Mouse (Mus musculus) embryonic facial prominence, embryonic 12.5 days (tissue): Measurements from ENCODE around the gene Fam163b. TPM values are rescaled to one million over a fixed set of nuclear protein-coding genes. Genes with fewer than 3 reads are reported as not detected.
A peak's percentile ranks its signal among the peaks of the same experiment; 100 is the strongest.

ENCODE experiments used
- ATAC-seq: fragments of 200-750 bp; cut with Nextera tagmentation; 2 replicates; pipeline ENCODE4 v1.8.0; 2017; ENCODE audit not compliant: insufficient number of reproducible peaks, insufficient read depth, low FRiP score, low TSS enrichment
- H3K27ac ChIP-seq: fragments of 300-500 bp; sonication (generic); 2 replicates; pipeline ENCODE4 v1.5.1; 2016; ENCODE audit warnings: mild to moderate bottlenecking
- H3K27me3 ChIP-seq: fragments of 300-500 bp; sonication (generic); 2 replicates; pipeline ENCODE4 v1.6.1; 2016; ENCODE audit warnings: mild to moderate bottlenecking, moderate library complexity
- H3K36me3 ChIP-seq: fragments of 300-500 bp; sonication (generic); 2 replicates; pipeline ENCODE4 v1.6.1; 2016; ENCODE audit warnings: mild to moderate bottlenecking
- H3K4me1 ChIP-seq: fragments of 300-500 bp; sonication (generic); 2 replicates; pipeline ENCODE4 v1.6.1; 2016
- H3K4me2 ChIP-seq: fragments of 300-500 bp; sonication (generic); replicated peaks from 2 replicates; pipeline ENCODE4 v1.6.1; 2016; ENCODE audit warnings: mild to moderate bottlenecking, moderate library complexity
- H3K4me3 ChIP-seq: fragments of 300-500 bp; sonication (generic); 2 replicates; pipeline ENCODE4 v1.5.1; 2016; ENCODE audit warnings: mild to moderate bottlenecking
- H3K9ac ChIP-seq: fragments of 300-500 bp; sonication (generic); 2 replicates; pipeline ENCODE4 v1.6.1; 2016; ENCODE audit warnings: mild to moderate bottlenecking, moderate library complexity
- H3K9me3 ChIP-seq: fragments of 300-500 bp; sonication (generic); 2 replicates; pipeline ENCODE4 v1.6.1; 2016; ENCODE audit warnings: mild to moderate bottlenecking, moderate library complexity
- WGBS: fragments of 180-500 bp; shearing (Covaris S2); methylation state at CpG from one replicate; pipeline ENCODE4 v1.1.7; 2016; 5-methylcytosine and 5-hydroxymethylcytosine counted together
- polyA plus RNA-seq: library from polyadenylated mRNA; unstranded; fragments of >200 nt; fragmentation: Nextera tagmentation; extraction: Ambion mirVana; gene quantifications from 2 replicates; pipeline ENCODE4 v1.2.1, GENCODE M21; 2016

The Fam163b gene
- polyA plus RNA-seq, 1 experiment from 2014 or later, result 0.29 TPM

- no peaks in the 10 kb centered on the region for H3K4me1 ChIP-seq
- no peak for ATAC-seq
Observed at GRCm38 (mm10) chr2:27128990-27129389, 13.3 kb downstream of the Fam163b start.

DNA sequence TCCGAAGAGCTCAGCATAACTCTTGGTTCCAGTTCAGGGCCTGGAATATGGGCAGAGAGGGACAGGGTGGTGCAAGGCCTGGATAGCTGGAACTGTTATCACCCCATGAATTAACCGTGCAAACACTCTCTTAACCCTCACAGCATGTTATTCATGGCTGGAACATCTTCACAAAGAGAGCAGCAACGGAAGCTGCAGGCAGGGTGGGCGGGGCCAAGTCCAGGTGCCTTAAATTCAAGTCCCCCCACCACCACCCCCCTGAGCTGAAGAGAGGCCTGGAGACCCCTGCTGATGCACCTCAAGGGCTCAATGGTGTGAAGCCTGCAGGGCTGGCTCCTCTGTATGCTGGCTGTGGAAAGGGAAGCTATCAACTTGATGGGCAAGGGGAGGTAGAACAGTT is 15.8 kb downstream of the Fam163b start:
- Histone ChIP-seq H3K36me3 (no peaks in the 10 kb centered on the region), H3K4me3 (no peak overlapping the region), H3K9ac (no peak overlapping the region), H3K4me1 (peaks cover 24% of the 10 kb centered on the region), H3K27ac (no peak overlapping the region), H3K27me3 (no peaks in the 10 kb centered on the region), H3K9me3 (no peaks in the 10 kb centered on the region), H3K4me2 (no peak overlapping the region)
- no peak for ATAC-seq
- WGBS, result 60% methylated on average over 4 of the region's 4 CpGs

More at GRCm38 (mm10) chr2:27128990-27129389, 13.3 kb downstream of the Fam163b start:
- H3K9ac ChIP-seq, result no peak overlapping the region
- H3K27ac ChIP-seq, result no peak overlapping the region
- no peak overlapping the region for H3K4me3 ChIP-seq
- WGBS, result 59% methylated on average over 3 of the region's 3 CpGs
- no peaks in the 10 kb centered on the region for H3K36me3 ChIP-seq
- H3K4me2 ChIP-seq, result no peak overlapping the region
- H3K27me3 ChIP-seq, result no peaks in the 10 kb centered on the region
- H3K9me3 ChIP-seq, result no peaks in the 10 kb centered on the region

GRCm38 (mm10) chr2:27125979-27126378 is 16.3 kb downstream of the Fam163b start:
- H3K9me3 ChIP-seq, result no peaks in the 10 kb centered on the region
- no peak for ATAC-seq
- WGBS, result 44% methylated on average over 10 of the region's 10 CpGs
- peaks cover 28% of the 10 kb centered on the region for H3K4me1 ChIP-seq
- no peaks in the 10 kb centered on the region for H3K36me3 ChIP-seq
- H3K9ac ChIP-seq, result no peak overlapping the region
- no peak overlapping the region for H3K4me2 ChIP-seq
- H3K27ac ChIP-seq, result no peak overlapping the region
- no peak overlapping the region for H3K4me3 ChIP-seq
- no peaks in the 10 kb centered on the region for H3K27me3 ChIP-seq

- ATAC-seq, result no peak
- WGBS, result 80% methylated on average over 4 of the region's 4 CpGs
- no peaks in the 10 kb centered on the region for H3K36me3 ChIP-seq
- no peak overlapping the region for H3K4me2 ChIP-seq
- no peak overlapping the region for H3K27ac ChIP-seq
- H3K4me3 ChIP-seq, result no peak overlapping the region
- H3K27me3 ChIP-seq, result no peaks in the 10 kb centered on the region
- peaks cover 31% of the 10 kb centered on the region for H3K4me1 ChIP-seq
- no peak overlapping the region for H3K9ac ChIP-seq
- H3K9me3 ChIP-seq, result no peaks in the 10 kb centered on the region
Observed at GRCm38 (mm10) chr2:27123121-27123520, 19.2 kb downstream of the Fam163b start.

DNA sequence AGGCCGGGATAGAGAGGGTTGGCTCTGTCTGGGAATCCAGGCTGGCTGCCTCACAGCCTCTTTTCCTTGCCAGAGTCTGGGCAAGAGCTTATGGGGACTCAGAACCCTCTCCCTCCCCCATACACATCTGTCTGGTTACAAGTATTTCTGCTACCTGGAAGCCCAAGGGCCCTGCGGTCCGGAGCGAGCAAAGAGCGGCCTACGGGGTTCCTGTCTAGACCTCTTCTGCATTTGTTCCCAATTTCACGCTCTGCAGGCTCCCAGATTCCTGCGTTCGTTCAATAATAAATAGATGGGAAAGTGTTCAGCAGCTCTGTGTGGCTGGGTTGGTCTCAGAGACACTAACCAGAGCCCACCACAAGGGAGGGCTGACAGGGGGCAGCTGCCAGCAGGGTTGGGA is 19.7 kb downstream of the Fam163b start:
- WGBS, result 22% methylated on average over 9 of the region's 9 CpGs
- Histone ChIP-seq H3K4me2 (no peak overlapping the region), H3K27ac (peak overlapping the region; percentile 79), H3K4me3 (no peak overlapping the region), H3K9me3 (no peaks in the 10 kb centered on the region), H3K9ac (no peak overlapping the region), H3K36me3 (no peaks in the 10 kb centered on the region), H3K27me3 (no peaks in the 10 kb centered on the region), H3K4me1 (peaks cover 31% of the 10 kb centered on the region)
- peak; percentile 35; the same call in 1 of the 2 replicates for ATAC-seq

DNA sequence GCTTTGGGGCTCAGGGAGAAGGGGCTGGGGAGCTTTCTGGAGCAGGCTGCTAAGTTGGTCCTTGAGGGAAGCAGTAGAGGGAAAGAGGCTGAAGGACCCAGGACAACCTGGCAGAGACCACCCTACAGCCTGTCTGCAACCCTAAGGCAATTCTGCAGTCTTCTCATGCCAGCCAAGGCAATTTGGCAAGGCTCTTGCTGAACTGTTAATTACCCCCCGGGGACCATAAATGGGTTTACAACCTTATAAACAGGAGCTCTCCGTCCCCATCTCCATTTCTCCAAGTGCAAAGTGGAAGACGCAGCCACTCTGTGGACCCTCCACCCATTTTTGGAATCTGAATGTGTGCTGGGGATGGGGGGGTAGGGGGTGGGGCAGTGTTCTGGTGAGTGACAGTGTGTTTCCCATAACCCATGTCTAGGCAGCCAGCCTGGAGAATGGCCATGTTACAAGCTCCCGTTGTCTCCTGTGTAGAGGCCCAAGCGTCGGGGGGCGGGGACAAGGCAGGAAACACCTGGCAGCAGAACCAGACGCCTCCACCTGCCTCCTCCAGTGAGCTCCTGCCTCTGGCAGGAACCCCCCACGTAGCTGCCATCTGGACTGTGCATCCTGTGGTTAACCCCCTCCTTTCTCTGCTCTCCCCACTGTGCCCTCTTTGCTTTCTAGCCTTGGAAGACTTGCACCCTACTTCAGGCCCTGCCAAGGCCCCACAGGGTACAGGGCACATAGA is 20.5 kb downstream of the Fam163b start:
- Histone ChIP-seq H3K9me3 (no peaks in the 10 kb centered on the region), H3K4me1 (peaks cover 31% of the 10 kb centered on the region), H3K27me3 (no peaks in the 10 kb centered on the region), H3K4me3 (no peak overlapping the region), H3K4me2 (no peak overlapping the region; the same call in 1 of the 2 replicates), H3K36me3 (no peaks in the 10 kb centered on the region), H3K9ac (no peak overlapping the region), H3K27ac (peak overlapping the region; percentile 79)
- ATAC-seq, result peak; percentile 71
- 16% methylated on average over 9 of the region's 9 CpGs for WGBS

DNA sequence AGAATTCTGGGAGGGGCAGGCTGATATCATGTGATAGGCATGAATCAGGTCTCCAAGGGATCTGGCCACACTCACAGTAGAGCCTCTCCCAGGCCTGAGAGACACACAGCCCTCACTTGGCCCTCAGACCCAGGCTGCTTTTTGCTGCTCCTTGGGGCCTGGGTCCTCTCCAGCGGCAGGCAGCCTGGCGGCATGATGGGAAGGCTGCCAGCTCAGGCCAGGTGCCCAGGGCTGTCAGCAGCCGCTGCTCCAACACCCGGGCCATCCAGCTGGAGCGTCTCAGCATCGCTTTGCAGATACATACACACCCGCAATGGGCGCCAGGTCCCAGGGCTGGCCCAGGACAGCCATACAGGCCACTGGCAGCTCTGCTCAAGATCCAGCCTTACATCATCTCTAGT is 22.1 kb downstream of the Fam163b start:
- Histone ChIP-seq H3K4me3 (no peak overlapping the region), H3K27ac (no peak overlapping the region), H3K9ac (no peak overlapping the region), H3K27me3 (no peaks in the 10 kb centered on the region), H3K9me3 (no peaks in the 10 kb centered on the region), H3K36me3 (no peaks in the 10 kb centered on the region), H3K4me2 (no peak overlapping the region), H3K4me1 (peaks cover 31% of the 10 kb centered on the region)
- ATAC-seq, result no peak
- WGBS, result 92% methylated on average over 8 of the region's 8 CpGs

- Histone ChIP-seq H3K4me1 (peaks cover 31% of the 10 kb centered on the region), H3K9me3 (no peaks in the 10 kb centered on the region), H3K4me2 (no peak overlapping the region), H3K27ac (no peak overlapping the region), H3K27me3 (no peaks in the 10 kb centered on the region), H3K4me3 (no peak overlapping the region), H3K36me3 (no peaks in the 10 kb centered on the region), H3K9ac (no peak overlapping the region)
- ATAC-seq, result no peak
- WGBS, result 86% methylated on average over 2 of the region's 2 CpGs
Observed at GRCm38 (mm10) chr2:27119766-27120165, 22.5 kb downstream of the Fam163b start.

GRCm38 (mm10) chr2:27118452-27118851 is 23.8 kb downstream of the Fam163b start:
- no peak overlapping the region for H3K9ac ChIP-seq
- H3K4me2 ChIP-seq, result no peak overlapping the region
- no peaks in the 10 kb centered on the region for H3K9me3 ChIP-seq
- no peak overlapping the region for H3K4me3 ChIP-seq
- H3K36me3 ChIP-seq, result no peaks in the 10 kb centered on the region
- no peak for ATAC-seq
- no peak overlapping the region for H3K27ac ChIP-seq
- WGBS, result 49% methylated on average over 4 of the region's 4 CpGs
- H3K4me1 ChIP-seq, result peaks cover 29% of the 10 kb centered on the region
- H3K27me3 ChIP-seq, result no peaks in the 10 kb centered on the region

DNA sequence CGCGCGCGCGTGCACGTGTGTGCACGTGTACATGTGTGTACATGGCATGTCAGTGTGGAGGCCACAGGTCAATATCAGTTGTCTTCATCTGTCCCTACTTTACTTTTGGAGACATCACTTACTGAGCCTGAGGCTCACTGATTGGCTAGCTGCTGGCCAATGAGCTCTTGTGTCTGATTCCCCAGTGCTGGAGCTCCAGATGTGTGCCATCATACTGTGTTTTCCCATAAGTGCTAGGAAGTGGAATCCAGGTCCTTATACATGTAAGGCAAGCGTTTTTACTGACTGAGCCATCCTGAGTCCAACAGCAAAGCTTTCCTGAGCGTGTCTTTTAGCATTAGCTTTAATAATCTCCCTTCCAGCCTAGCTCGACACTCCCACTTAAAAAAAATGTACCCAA is 28.1 kb downstream of the Fam163b start:
- no peak for ATAC-seq
- Histone ChIP-seq H3K4me2 (no peak overlapping the region), H3K36me3 (no peaks in the 10 kb centered on the region), H3K9ac (no peak overlapping the region), H3K9me3 (no peaks in the 10 kb centered on the region), H3K4me3 (no peak overlapping the region), H3K27ac (no peak overlapping the region), H3K4me1 (0 out of 2 replicates have a peak, but pooled peaks cover 2% of the 10 kb centered on the region), H3K27me3 (0 out of 2 replicates have a peak, but pooled peaks cover 3% of the 10 kb centered on the region)
- WGBS, result 90% methylated on average over 10 of the region's 10 CpGs

DNA sequence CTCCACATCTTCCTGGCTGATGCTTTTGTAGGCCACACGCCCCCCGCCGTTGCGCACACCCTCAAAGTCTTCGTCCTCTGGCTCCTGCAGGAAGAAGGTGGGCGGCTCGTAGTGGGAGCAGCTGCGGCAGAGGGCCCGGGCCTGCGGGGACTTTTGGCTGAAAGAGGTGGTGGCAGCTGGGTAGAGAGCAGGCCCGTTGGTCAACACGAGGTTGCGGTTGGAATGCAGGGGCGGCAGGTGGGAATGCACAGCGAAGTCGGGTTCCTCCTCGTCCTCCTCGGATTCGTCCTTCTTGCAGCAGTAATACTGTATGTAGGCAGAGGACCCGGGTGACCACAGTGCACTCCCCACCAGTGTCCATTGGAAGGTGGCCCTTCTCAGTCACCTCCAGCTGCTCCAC is 29.7 kb downstream of the Fam163b start:
- H3K9me3 ChIP-seq, result no peaks in the 10 kb centered on the region
- 0 out of 2 replicates have a peak, but pooled peaks cover 3% of the 10 kb centered on the region for H3K27me3 ChIP-seq
- 83% methylated on average over 20 of the region's 20 CpGs for WGBS
- ATAC-seq, result no peak
- H3K27ac ChIP-seq, result no peak overlapping the region
- 0 out of 2 replicates have a peak, but pooled peaks cover 2% of the 10 kb centered on the region for H3K4me1 ChIP-seq
- no peak overlapping the region for H3K9ac ChIP-seq
- no peak overlapping the region for H3K4me2 ChIP-seq
- H3K4me3 ChIP-seq, result no peak overlapping the region
- no peaks in the 10 kb centered on the region for H3K36me3 ChIP-seq

DNA sequence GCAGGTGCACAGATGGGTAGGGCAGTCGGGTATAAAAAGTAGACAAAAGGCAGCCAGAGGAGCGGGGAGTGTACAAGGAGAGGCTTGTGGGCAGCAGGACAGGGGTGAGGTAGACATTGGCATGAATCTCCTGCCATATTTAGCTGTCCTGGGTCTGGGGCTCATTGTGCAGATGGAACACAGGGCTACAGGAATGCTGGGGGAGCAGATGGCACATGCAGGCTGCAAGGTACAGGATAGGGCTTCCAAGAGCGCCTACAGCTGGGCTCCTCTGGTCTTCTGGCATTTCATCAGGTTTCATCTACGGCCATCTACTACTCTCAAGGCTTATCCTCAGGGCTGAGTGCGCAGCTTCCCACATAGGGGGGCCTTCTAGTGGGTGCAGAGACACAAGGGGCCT is 33.2 kb downstream of the Fam163b start:
- no peak overlapping the region for H3K4me2 ChIP-seq
- ATAC-seq, result no peak
- peaks cover 10% of the 10 kb centered on the region for H3K4me1 ChIP-seq
- 78% methylated on average over 5 of the region's 5 CpGs for WGBS
- H3K27me3 ChIP-seq, result 0 out of 2 replicates have a peak, but pooled peaks cover 3% of the 10 kb centered on the region
- H3K27ac ChIP-seq, result no peak overlapping the region
- no peak overlapping the region for H3K4me3 ChIP-seq
- no peak overlapping the region for H3K9ac ChIP-seq
- no peaks in the 10 kb centered on the region for H3K36me3 ChIP-seq
- no peaks in the 10 kb centered on the region for H3K9me3 ChIP-seq
